Mouse (Mus musculus) gastrocnemius, postnatal 10 days (tissue): ENCODE measurements at regions not wholly inside any gene's neighbourhood (a gene's known extent, or its start where the extent isn't known, plus 50 kb on each side); places are given as distances from the start of the nearest gene placed in this dataset.

Experiments used
- DNase-seq: peaks from one replicate; pipeline ENCODE4 v3.0.0; 2021; ENCODE audit warnings: mixed read lengths

DNA sequence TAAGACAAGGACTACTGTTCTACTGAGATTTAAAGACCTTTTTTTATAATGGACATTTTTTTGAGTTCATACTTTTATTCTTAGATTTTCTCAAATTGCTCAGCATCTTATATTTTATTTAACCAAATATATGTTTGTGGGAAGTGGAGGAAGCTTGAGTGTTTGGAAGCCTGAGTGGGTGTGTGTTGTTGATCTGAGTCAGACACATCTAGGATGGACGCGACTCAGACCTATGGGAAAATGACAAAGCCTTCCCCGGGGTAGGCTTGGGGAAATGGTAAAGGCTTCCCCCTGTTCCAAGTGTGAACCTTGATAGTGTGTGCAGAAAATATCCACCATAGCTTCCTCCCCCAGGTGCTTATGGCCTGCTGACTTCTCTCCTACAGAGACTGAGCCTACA, 283.6 kb upstream of the Prkd1 start:
- no peak for DNase-seq

- DNase-seq = no peak
These were observed 280.7 kb upstream of the Prkd1 start for GRCm38 (mm10) chr12:50929641-50930040.

DNA sequence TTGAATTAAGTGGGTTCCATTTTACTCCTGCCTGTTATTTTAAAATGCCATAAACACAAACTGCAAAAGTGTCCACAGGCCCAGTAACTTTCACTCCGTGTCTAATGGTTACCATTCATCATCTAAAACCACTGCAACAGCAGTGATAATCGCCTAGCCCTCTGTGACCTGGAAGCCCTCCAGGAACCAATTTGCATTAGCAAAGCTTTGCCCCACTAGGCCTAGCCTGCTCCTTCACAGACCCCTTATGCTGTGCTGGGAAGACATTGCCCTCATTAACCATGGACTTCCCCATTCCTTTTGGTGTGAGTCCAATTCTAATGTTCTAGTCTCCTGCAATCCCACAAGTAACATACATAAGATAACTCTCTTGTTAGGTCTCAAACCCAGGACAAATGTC, 277.3 kb upstream of the Prkd1 start:
- DNase-seq = no peak

GRCm38 (mm10) chr12:50921739-50922138, 272.8 kb upstream of the Prkd1 start:
- no peak for DNase-seq

- DNase-seq = no peak
These were observed 250.9 kb upstream of the Prkd1 start for GRCm38 (mm10) chr12:50899609-50900447.

DNA sequence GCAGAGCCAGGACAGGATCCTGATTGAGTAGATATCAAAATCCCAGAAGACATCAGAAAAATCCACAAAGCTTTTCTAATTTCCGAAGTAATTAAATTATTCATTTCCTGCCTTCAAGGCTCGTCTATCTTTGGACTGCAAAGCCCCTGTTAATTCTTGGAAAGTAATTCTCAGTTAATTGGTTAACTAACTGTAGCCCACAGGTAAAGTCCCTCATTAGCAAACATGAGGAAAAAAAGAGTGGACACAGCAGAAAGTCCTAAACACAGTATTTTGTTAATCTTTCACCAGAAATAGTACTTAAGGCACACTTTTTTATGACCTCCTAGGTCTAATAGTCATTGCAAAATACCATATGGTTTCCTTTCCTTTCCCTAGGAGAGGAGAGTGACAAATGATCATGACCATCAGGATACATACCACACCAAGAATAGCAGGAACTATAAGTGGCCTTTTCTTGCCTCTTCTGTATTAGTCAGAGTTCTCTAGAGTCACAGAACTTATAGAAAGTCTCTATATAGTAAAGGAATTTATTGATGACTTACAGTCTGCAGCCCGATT, 248.8 kb upstream of the Prkd1 start:
- no peak for DNase-seq

GRCm38 (mm10) chr12:50893604-50894003, 244.7 kb upstream of the Prkd1 start:
- no peak for DNase-seq

- no peak for DNase-seq
These were observed 226.9 kb upstream of the Prkd1 start for GRCm38 (mm10) chr12:50875796-50876195.

- no peak for DNase-seq
These were observed 225.1 kb upstream of the Prkd1 start for GRCm38 (mm10) chr12:50874024-50874398.

GRCm38 (mm10) chr12:50873390-50874023, 224.6 kb upstream of the Prkd1 start:
- no peak for DNase-seq

GRCm38 (mm10) chr12:50851644-50852043, 202.7 kb upstream of the Prkd1 start:
- DNase-seq = no peak

GRCm38 (mm10) chr12:50847976-50848375, 199.1 kb upstream of the Prkd1 start:
- no peak for DNase-seq

- DNase-seq = no peak
These were observed 193.8 kb upstream of the Prkd1 start for GRCm38 (mm10) chr12:50842744-50843143.

DNA sequence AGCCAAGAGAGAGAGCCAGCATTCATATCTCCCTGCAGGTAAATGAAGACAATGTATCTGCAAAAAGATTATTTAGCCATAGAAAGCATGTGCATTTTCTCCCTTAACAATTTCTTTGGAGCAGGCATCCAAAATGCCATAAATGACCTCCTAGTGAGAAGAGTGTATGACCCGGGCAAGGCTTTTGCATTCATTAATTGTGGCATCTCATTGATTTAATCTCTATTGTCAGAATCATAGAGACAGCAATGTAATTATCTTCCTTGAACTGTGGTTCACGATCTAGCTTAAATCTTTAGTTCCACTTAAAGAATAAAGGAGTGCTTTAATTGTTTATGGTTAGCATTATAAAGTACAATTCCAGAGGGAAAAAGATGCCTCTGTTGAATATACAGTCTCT, 190.5 kb upstream of the Prkd1 start:
- no peak for DNase-seq

DNA sequence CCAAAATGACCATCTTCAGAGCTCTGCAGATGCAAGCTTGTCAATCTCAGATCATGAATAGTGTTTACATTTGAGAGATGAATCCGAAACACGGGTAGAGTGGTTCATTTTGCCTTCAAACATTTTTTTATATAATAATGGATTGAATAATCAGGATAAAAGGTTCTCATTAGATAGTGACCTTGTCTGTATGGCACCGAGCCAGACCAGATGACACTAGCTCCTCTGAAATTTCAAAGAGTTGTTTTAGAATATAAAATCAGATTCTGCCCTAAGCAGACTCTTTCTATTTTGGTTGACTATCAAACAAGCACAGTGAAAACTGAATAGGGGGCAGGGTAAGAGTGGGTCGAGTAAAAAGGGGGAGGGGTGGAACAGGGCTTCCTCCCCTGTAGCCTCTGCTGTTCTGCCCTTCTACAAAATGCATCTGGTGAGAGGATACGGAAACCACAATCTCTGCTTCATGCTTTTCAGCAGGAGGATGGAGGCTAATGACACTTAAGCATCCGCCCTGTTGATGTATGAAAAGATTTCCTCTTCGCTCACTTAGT, 159.9 kb upstream of the Prkd1 start:
- DNase-seq = no peak

DNA sequence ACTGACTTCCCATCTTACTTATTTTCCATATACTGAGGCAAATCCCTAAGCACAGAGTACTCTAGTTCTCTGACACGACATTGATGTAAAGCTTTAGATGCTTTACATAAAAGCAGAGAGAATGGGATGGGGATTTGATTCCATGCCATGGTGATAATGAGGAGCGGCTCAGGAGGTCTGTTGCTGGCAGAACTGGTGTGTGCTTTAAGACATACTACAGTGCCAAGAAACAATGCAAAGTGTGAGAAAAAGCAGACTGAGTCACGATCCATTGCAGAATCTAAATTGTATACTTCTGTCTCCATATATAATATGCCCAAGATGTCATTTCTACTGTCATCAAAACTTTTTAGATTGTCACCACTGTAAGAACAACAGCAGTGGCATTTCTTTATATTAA, 155.5 kb upstream of the Prkd1 start:
- no peak for DNase-seq

DNA sequence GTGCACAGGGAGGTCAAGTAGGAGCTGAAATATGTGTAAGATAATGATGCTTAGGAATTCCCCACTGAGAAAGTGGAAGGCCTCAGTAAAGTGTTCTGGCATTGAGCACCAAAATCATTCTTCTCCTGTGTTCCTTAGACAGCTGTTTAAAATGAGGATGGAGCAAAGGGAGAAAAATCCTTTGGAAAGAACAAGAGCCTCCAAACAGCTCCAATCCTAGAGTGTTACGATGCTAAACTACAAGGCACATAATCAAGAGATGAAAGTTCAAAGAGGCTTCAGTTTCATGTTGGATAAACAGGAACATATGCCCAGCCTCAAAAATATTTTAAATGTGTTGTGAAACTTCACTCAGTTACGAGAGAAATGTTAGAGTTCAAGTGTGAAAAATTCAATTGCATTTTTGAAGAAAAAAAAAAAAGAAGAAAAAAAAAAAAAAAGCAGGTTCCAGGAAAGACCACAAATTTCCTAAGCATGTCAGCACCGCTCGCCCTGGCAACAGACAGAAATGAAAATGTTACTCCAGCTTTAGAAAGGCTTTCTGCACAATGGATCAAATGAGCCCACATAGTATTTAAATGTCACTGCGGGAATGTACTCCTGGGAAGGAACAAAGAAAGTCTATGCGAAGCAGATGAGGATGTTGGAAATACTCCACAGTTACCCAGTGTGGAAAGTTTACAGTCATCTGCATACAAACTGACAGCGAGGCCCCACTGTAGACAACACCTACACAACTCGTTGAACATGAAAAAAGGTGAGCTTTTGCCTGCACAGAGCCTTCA, 116.5 kb upstream of the Prkd1 start:
- DNase-seq = no peak

GRCm38 (mm10) chr12:50764457-50764856, 115.6 kb upstream of the Prkd1 start:
- no peak for DNase-seq

GRCm38 (mm10) chr12:50734135-50734534, 85.2 kb upstream of the Prkd1 start:
- no peak for DNase-seq

DNA sequence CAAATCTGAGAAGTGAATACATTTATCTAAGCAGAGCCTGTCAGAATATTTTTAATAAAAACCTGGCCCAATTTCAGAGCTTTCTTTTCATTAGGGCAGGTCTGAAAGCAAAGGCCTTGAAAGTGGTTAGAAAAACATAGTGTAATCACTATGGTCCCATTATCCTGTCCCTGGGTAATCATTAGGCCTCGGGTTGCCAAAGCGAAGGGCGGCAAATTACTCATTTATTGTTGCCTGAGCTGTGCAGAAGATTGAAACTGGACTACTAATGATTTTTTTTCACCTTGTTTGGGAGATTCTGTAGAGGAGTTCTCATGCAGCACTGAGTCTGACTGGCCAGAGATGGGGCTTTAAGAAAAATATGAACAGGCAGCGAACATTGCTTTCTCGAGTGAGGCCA, 63.7 kb upstream of the Prkd1 start:
- no peak for DNase-seq

DNA sequence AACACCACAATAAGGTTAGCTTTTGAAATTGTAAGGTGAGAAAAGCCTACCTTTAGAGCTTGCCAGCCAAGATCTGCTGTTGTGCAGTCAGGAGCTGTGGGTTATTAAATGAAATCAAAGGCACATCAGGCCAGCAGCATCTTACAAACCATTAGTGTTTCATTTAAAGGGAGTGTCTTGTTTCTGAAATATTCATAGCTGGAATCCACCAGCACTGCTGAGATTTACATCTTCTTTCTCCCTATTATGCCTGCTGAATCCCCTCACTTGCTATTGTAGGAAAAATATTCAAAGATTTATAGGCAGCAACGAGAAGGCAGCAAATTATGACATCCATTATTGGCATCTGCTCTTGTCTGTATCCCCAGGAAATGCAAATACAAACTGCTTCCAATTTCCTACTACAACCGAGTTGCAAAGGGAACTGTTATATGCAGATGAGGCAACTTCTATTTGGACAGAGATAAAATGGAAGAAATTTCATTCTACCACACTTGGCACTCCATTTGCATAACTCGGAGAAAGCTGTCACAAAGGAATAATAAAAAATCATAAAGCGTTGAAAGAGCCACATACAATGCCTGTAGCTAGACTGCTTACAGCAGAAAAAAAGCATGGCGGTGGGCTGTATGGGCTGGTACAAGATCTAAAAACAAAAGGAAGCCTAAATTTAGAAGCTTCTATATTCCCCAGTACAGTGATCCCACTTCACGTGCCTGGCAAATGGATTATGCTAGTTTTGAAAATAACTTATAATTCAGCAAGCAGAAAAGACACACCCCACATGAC, 60.3 kb upstream of the Prkd1 start:
- DNase-seq = no peak
